Mouse (Mus musculus): Measurements from ENCODE around the gene Trappc3l.

DNA sequence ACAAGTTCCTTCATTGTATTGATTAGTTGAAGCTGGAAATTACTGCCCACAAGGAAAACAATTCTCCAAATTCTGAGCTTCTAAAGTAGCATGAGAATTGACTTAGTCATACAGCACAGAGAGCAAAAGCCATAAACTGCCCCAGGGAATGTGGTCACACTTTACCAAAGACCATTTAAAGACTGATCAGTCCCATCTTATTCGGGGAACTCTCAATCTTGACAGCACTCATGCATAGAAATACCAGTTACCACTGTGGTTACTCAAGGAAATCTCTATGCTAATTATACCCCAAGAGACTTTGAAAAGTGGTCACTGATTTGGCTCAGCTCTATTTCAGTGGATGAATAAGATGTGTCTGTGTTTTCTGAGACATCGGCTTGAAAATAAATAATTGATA, 57.8 kb downstream of the Trappc3l start:
- TF ChIP-seq CTCF (IDR thresholded peaks at IDR 0.05; ENCODE audit: insufficient read depth, low read length) (no peak), POLR2A (IDR thresholded peaks at IDR 0.05; ENCODE audit: borderline replicate concordance, extremely low read depth, low read depth, low read length) (no peak)
